Mouse (Mus musculus): ENCODE results near the gene Pcif1.

- TF ChIP-seq POLR2A (IDR thresholded peaks at IDR 0.05; ENCODE audit: extremely low read depth, insufficient read depth, low read length) (no peak), CTCF (IDR thresholded peaks at IDR 0.05; ENCODE audit: extremely low read depth, insufficient read depth, low read length) (no peak)
Observed at GRCm38 (mm10) chr2:164882619-164883018, 3.5 kb downstream of the Pcif1 start.

All from cortical plate, adult 2 months (tissue).